Mouse (Mus musculus) heart, postnatal 0 days (tissue): ENCODE measurements around the gene Tmeff2. TPM values are rescaled to one million over a fixed set of nuclear protein-coding genes. Genes with fewer than 3 reads are reported as not detected.

ENCODE experiments used
- ATAC-seq: fragments of 200-750 bp; cut with Nextera tagmentation; 2 replicates; pipeline ENCODE4 v1.8.0; 2017; ENCODE audit warnings: low read depth, moderate number of reproducible peaks, moderate library complexity; ENCODE audit not compliant: insufficient read depth
- DNase-seq: peaks from one replicate; pipeline ENCODE4 v3.0.0-alpha.2; 2016; ENCODE audit warnings: low spot score
- H3K27ac ChIP-seq: fragments of 300-500 bp; sonication (generic); 2 replicates; pipeline ENCODE4 v1.5.1; 2014; ENCODE audit warnings: low read depth, mild to moderate bottlenecking
- H3K27me3 ChIP-seq: fragments of 300-500 bp; sonication (generic); 2 replicates; pipeline ENCODE4 v1.6.1; 2014; ENCODE audit warnings: low read length, mixed read lengths; ENCODE audit not compliant: control insufficient read depth, insufficient read depth
- H3K36me3 ChIP-seq: fragments of 300-500 bp; sonication (generic); replicated peaks from 2 replicates; pipeline ENCODE4 v1.6.1; 2014; ENCODE audit warnings: low read length, mixed read lengths; ENCODE audit not compliant: control insufficient read depth, insufficient read depth
- H3K4me1 ChIP-seq: fragments of 300-500 bp; sonication (generic); 2 replicates; pipeline ENCODE4 v1.6.1; 2014; ENCODE audit warnings: antibody characterized with exemption; ENCODE audit not compliant: control insufficient read depth, insufficient read depth
- H3K4me2 ChIP-seq: fragments of 300-500 bp; sonication (generic); 2 replicates; pipeline ENCODE4 v1.6.1; 2014; ENCODE audit warnings: low read depth, mild to moderate bottlenecking, low read length, moderate library complexity
- H3K4me3 ChIP-seq: fragments of 300-500 bp; sonication (generic); 2 replicates; pipeline ENCODE4 v1.5.1; 2014; ENCODE audit warnings: low read depth, low read length
- H3K9ac ChIP-seq: fragments of 300-500 bp; sonication (generic); replicated peaks from 2 replicates; pipeline ENCODE4 v1.6.1; 2014; ENCODE audit warnings: low read depth, low read length, mixed read lengths
- H3K9me3 ChIP-seq: fragments of 300-500 bp; sonication (generic); replicated peaks from 2 replicates; pipeline ENCODE4 v1.6.1; 2016; ENCODE audit warnings: low read length; ENCODE audit not compliant: control insufficient read depth
- CTCF ChIP-seq: IDR thresholded peaks from 2 replicates; pipeline ENCODE4 v1.5.1; 2016; ENCODE audit warnings: antibody characterized with exemption, control low read depth, low read depth
- EP300 ChIP-seq: IDR thresholded peaks from 2 replicates; pipeline ENCODE4 v1.6.1; 2016; ENCODE audit warnings: antibody characterized with exemption, low read depth
- WGBS: fragments of 180-500 bp; shearing (Covaris S2); extraction: QIAGEN DNeasy Blood & Tissue Kit; methylation state at CpG from one replicate; pipeline ENCODE4 v1.1.7; 2014; 5-methylcytosine and 5-hydroxymethylcytosine counted together
- polyA plus RNA-seq: library from polyadenylated mRNA; unstranded; fragments of >200 nt; fragmentation: Nextera tagmentation; extraction: Ambion mirVana; gene quantifications from 2 replicates; pipeline ENCODE4 v1.2.1, GENCODE M21; 2015
- total RNA-seq: library from RNA; depleted of rRNA; stranded (reverse); fragments of >200 nt; gene quantifications from 2 replicates; pipeline ENCODE4 v1.2.3, GENCODE M21; 2014; ENCODE audit warnings: low replicate concordance

Tmeff2 gene
- total and polyA plus RNA-seq, 2 experiments from 2014 or later = 0.23 to 0.51 TPM

DNA sequence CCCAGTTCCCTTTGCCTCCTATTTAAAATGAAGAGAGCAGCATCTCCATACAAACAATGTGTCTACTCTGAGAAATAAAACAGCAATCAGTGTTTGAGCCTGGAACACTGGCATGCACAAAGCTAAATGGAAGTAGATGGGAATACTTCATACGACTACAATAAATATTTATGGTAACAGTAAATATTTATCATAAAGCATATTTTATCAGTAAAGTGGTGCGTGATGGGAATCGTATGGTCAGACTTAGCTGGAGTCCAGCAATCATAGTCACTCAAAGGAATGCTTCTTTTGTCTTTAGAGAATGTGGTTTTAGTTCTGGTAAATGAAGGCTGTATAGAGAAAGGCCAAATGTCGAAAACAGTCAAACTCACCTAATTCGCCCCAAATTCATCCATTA is 288.6 kb downstream of the Tmeff2 start:
- TF ChIP-seq CTCF (no peak), EP300 (no peak)
- WGBS = 86% methylated on average over 5 of the region's 5 CpGs
- no peak overlapping the region for H3K4me2 ChIP-seq
- H3K36me3 ChIP-seq = no peaks in the 10 kb centered on the region
- H3K9me3 ChIP-seq = no peaks in the 10 kb centered on the region
- no peak overlapping the region for H3K4me3 ChIP-seq
- peaks cover 8% of the 10 kb centered on the region for H3K4me1 ChIP-seq
- H3K9ac ChIP-seq = no peak overlapping the region
- H3K27me3 ChIP-seq = no peaks in the 10 kb centered on the region
- H3K27ac ChIP-seq = no peak overlapping the region
- ATAC-seq (no peak), DNase-seq (no peak)

GRCm38 (mm10) chr1:51191253-51191652 is 290.8 kb downstream of the Tmeff2 start:
- no peak overlapping the region for H3K4me2 ChIP-seq
- no peak overlapping the region for H3K27ac ChIP-seq
- DNase-seq (no peak), ATAC-seq (no peak)
- no peak overlapping the region for H3K9ac ChIP-seq
- H3K4me3 ChIP-seq = no peak overlapping the region
- no peaks in the 10 kb centered on the region for H3K9me3 ChIP-seq
- TF ChIP-seq EP300 = no peak
- peaks cover 8% of the 10 kb centered on the region for H3K4me1 ChIP-seq
- H3K27me3 ChIP-seq = no peaks in the 10 kb centered on the region
- H3K36me3 ChIP-seq = no peaks in the 10 kb centered on the region

DNA sequence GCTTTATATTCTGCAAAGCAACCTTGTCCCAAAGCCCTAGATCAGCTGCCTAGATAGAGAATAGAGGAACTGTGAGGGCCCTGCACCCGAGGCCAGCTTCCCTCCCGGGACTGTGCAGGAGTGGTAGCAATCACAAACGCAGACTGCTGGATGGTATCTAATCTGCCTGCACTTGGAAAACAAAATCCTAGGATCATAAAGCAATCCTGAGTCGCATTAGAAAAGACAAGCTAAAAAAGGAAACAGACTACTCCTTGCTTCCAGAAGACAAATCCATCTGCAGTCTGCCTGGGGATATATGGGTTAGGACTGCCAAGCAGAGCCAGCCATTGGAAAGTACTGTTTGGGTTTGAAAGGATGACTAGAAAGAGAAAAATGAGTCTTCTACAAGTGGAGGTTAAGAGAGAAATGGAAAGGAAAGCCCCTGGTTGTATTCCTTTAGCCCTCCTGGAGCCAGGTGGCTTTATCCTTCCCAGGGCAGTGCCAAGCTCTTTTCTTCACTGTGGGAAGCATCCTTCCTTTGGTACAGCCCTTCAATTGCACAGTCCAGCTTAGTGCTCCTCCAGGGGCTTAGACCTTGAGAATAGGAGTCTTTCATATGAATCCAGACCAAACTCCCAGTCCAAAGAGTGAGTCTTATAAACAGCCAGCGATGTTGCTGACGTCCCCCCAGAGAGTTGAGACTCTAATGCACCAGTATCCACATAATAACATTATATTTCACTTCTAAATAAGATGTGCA is 291.6 kb downstream of the Tmeff2 start:
- no peak for TF ChIP-seq CTCF
- TF ChIP-seq EP300 = no peak
- no peak overlapping the region for H3K4me2 ChIP-seq
- H3K36me3 ChIP-seq = no peaks in the 10 kb centered on the region
- H3K27ac ChIP-seq = no peak overlapping the region
- H3K27me3 ChIP-seq = no peaks in the 10 kb centered on the region
- peaks cover 8% of the 10 kb centered on the region for H3K4me1 ChIP-seq
- 36% methylated on average over 6 of the region's 6 CpGs for WGBS
- no peak for ATAC-seq
- no peaks in the 10 kb centered on the region for H3K9me3 ChIP-seq
- H3K4me3 ChIP-seq = no peak overlapping the region
- DNase-seq = no peak
- no peak overlapping the region for H3K9ac ChIP-seq

- Histone ChIP-seq H3K9ac (no peak overlapping the region), H3K4me1 (no peaks in the 10 kb centered on the region), H3K4me2 (no peak overlapping the region), H3K4me3 (no peak overlapping the region), H3K36me3 (no peaks in the 10 kb centered on the region), H3K27ac (no peak overlapping the region), H3K9me3 (no peaks in the 10 kb centered on the region), H3K27me3 (no peaks in the 10 kb centered on the region)
- DNase-seq (no peak), ATAC-seq (no peak)
- WGBS = 77% methylated on average over 11 of the region's 11 CpGs
- TF ChIP-seq EP300 (no peak), CTCF (no peak)
Measured at GRCm38 (mm10) chr1:51199088-51199830, 298.8 kb downstream of the Tmeff2 start.

- ATAC-seq = no peak
- Histone ChIP-seq H3K4me2 (no peak overlapping the region), H3K9ac (no peak overlapping the region), H3K9me3 (no peaks in the 10 kb centered on the region), H3K4me1 (no peaks in the 10 kb centered on the region), H3K27me3 (no peaks in the 10 kb centered on the region), H3K36me3 (no peaks in the 10 kb centered on the region), H3K27ac (no peak overlapping the region), H3K4me3 (no peak overlapping the region)
- 96% methylated on average over 3 of the region's 3 CpGs for WGBS
- TF ChIP-seq EP300 = no peak
- no peak for TF ChIP-seq CTCF
- no peak for DNase-seq
Measured at GRCm38 (mm10) chr1:51199954-51200353, 299.5 kb downstream of the Tmeff2 start.
